Mouse (Mus musculus): ENCODE results near the gene Krt10. TPM values are rescaled to one million over a fixed set of nuclear protein-coding genes. Genes with fewer than 3 reads are reported as not detected.

Gene Krt10
- polyA plus RNA-seq, 1 experiment from 2014 or later, result 14.5 TPM

- no peaks in the 10 kb centered on the region for H3K36me3 ChIP-seq (ENCODE audit: control insufficient read depth, insufficient read depth)
- 84% methylated on average over 18 of the region's 18 CpGs for WGBS
- no peak overlapping the region for H3K27ac ChIP-seq (ENCODE audit: low read depth, low read length)
- H3K4me3 ChIP-seq (ENCODE audit: low read depth, low read length), result no peak overlapping the region
- H3K9ac ChIP-seq (ENCODE audit: low read depth, low read length), result no peak overlapping the region
- no peak for TF ChIP-seq CTCF (IDR thresholded peaks at IDR 0.05; ENCODE audit: low read depth)
- ATAC-seq, result no peak
- H3K4me2 ChIP-seq (replicated peaks; ENCODE audit: low read depth), result no peak overlapping the region
- H3K9me3 ChIP-seq (ENCODE audit: control insufficient read depth), result no peaks in the 10 kb centered on the region
- no peaks in the 10 kb centered on the region for H3K27me3 ChIP-seq (replicated peaks; ENCODE audit: control insufficient read depth, insufficient read depth, low read length)
- H3K4me1 ChIP-seq (replicated peaks; ENCODE audit: control insufficient read depth, insufficient read depth, low read length), result no peaks in the 10 kb centered on the region
Observed at GRCm38 (mm10) chr11:99388661-99389060, 503 bp downstream of the Krt10 start.

GRCm38 (mm10) chr11:99385813-99386721, 3.1 kb downstream of the Krt10 start:
- Histone ChIP-seq H3K9ac (ENCODE audit: low read depth, low read length) (peak overlapping the region; percentile 64), H3K4me3 (ENCODE audit: low read depth, low read length) (peak overlapping the region; percentile 63), H3K27me3 (replicated peaks; ENCODE audit: control insufficient read depth, insufficient read depth, low read length) (no peaks in the 10 kb centered on the region), H3K27ac (ENCODE audit: low read depth, low read length) (peak overlapping the region; percentile 92), H3K36me3 (ENCODE audit: control insufficient read depth, insufficient read depth) (no peaks in the 10 kb centered on the region), H3K4me1 (replicated peaks; ENCODE audit: control insufficient read depth, insufficient read depth, low read length) (no peaks in the 10 kb centered on the region), H3K4me2 (replicated peaks; ENCODE audit: low read depth) (peak overlapping the region; percentile 65), H3K9me3 (ENCODE audit: control insufficient read depth) (no peaks in the 10 kb centered on the region)
- WGBS, result under 1% methylated on average over 71 of the region's 71 CpGs
- TF ChIP-seq CTCF (IDR thresholded peaks at IDR 0.05; ENCODE audit: low read depth), result no peak
- ATAC-seq, result peak; percentile 93

GRCm38 (mm10) chr11:99379568-99379967, 9.6 kb downstream of the Krt10 start:
- Histone ChIP-seq H3K9ac (ENCODE audit: low read depth, low read length) (no peak overlapping the region), H3K4me3 (ENCODE audit: low read depth, low read length) (no peak overlapping the region), H3K36me3 (ENCODE audit: control insufficient read depth, insufficient read depth) (no peaks in the 10 kb centered on the region), H3K4me2 (replicated peaks; ENCODE audit: low read depth) (no peak overlapping the region), H3K4me1 (replicated peaks; ENCODE audit: control insufficient read depth, insufficient read depth, low read length) (no peaks in the 10 kb centered on the region), H3K9me3 (ENCODE audit: control insufficient read depth) (no peaks in the 10 kb centered on the region), H3K27me3 (replicated peaks; ENCODE audit: control insufficient read depth, insufficient read depth, low read length) (no peaks in the 10 kb centered on the region), H3K27ac (ENCODE audit: low read depth, low read length) (no peak overlapping the region)
- no peak for ATAC-seq
- TF ChIP-seq CTCF (IDR thresholded peaks at IDR 0.05; ENCODE audit: low read depth), result peak; percentile 92
- 12% methylated on average over 5 of the region's 5 CpGs for WGBS

- WGBS, result 81% methylated on average over 13 of the region's 13 CpGs
- no peak for TF ChIP-seq CTCF (IDR thresholded peaks at IDR 0.05; ENCODE audit: low read depth)
- H3K9ac ChIP-seq (ENCODE audit: low read depth, low read length), result no peak within 1 kb of the TSS
Observed at GRCm38 (mm10) chr11:99374803-99375202, 14.4 kb downstream of the Krt10 start, which contains the start of gene Krt28. Gene Krt28, minus strand, starts transcription at chr11:99374903.

GRCm38 (mm10) chr11:99369853-99370451, 19.2 kb downstream of the Krt10 start:
- 86% methylated on average over 8 of the region's 8 CpGs for WGBS
- ATAC-seq, result no peak
- Histone ChIP-seq H3K36me3 (ENCODE audit: control insufficient read depth, insufficient read depth) (no peaks in the 10 kb centered on the region), H3K9me3 (ENCODE audit: control insufficient read depth) (no peaks in the 10 kb centered on the region), H3K27ac (ENCODE audit: low read depth, low read length) (no peak overlapping the region), H3K27me3 (replicated peaks; ENCODE audit: control insufficient read depth, insufficient read depth, low read length) (no peaks in the 10 kb centered on the region), H3K9ac (ENCODE audit: low read depth, low read length) (no peak overlapping the region), H3K4me2 (replicated peaks; ENCODE audit: low read depth) (no peak overlapping the region), H3K4me3 (ENCODE audit: low read depth, low read length) (no peak overlapping the region), H3K4me1 (replicated peaks; ENCODE audit: control insufficient read depth, insufficient read depth, low read length) (no peaks in the 10 kb centered on the region)
- no peak for TF ChIP-seq CTCF (IDR thresholded peaks at IDR 0.05; ENCODE audit: low read depth)

More at GRCm38 (mm10) chr11:99374803-99375202, 14.4 kb downstream of the Krt10 start, which contains the start of gene Krt28:
- H3K4me3 ChIP-seq (ENCODE audit: low read depth, low read length), result no peak within 1 kb of the TSS
- H3K4me1 ChIP-seq (replicated peaks; ENCODE audit: control insufficient read depth, insufficient read depth, low read length), result no peaks in the 10 kb centered on the region
- no peak for ATAC-seq
- H3K36me3 ChIP-seq (ENCODE audit: control insufficient read depth, insufficient read depth), result no peaks in the 10 kb centered on the region
- no peak within 1 kb of the TSS for H3K27ac ChIP-seq (ENCODE audit: low read depth, low read length)
- H3K27me3 ChIP-seq (replicated peaks; ENCODE audit: control insufficient read depth, insufficient read depth, low read length), result no peaks in the 10 kb centered on the region
- no peak within 1 kb of the TSS for H3K4me2 ChIP-seq (replicated peaks; ENCODE audit: low read depth)
- no peaks in the 10 kb centered on the region for H3K9me3 ChIP-seq (ENCODE audit: control insufficient read depth)

- no peak for ATAC-seq
- H3K27me3 ChIP-seq (replicated peaks; ENCODE audit: control insufficient read depth, insufficient read depth, low read length), result no peaks in the 10 kb centered on the region
- no peaks in the 10 kb centered on the region for H3K36me3 ChIP-seq (ENCODE audit: control insufficient read depth, insufficient read depth)
- H3K4me1 ChIP-seq (replicated peaks; ENCODE audit: control insufficient read depth, insufficient read depth, low read length), result no peaks in the 10 kb centered on the region
- no peak overlapping the region for H3K4me3 ChIP-seq (ENCODE audit: low read depth, low read length)
- no peak overlapping the region for H3K27ac ChIP-seq (ENCODE audit: low read depth, low read length)
- WGBS, result 10% methylated on average over 3 of the region's 3 CpGs
- peak; percentile 74 for TF ChIP-seq CTCF (IDR thresholded peaks at IDR 0.05; ENCODE audit: low read depth)
- H3K9ac ChIP-seq (ENCODE audit: low read depth, low read length), result no peak overlapping the region
- no peak overlapping the region for H3K4me2 ChIP-seq (replicated peaks; ENCODE audit: low read depth)
- H3K9me3 ChIP-seq (ENCODE audit: control insufficient read depth), result no peaks in the 10 kb centered on the region
Observed at GRCm38 (mm10) chr11:99369229-99369628, 19.9 kb downstream of the Krt10 start.

All from intestine, postnatal 0 days (tissue).